Mouse (Mus musculus) layer of hippocampus, adult 9-10 months (tissue): ENCODE results near the gene Nup210.
A peak's percentile ranks its signal among the peaks of the same experiment; 100 is the strongest.

ENCODE experiments used
- DNase-seq: peaks from one replicate; pipeline ENCODE4 v3.0.0; 2022; ENCODE audit warnings: low spot score

Gene Nup210

GRCm38 (mm10) chr6:91116244-91117145, at the start of gene Nup210:
Nup210 (minus strand) TSS chr6:91116829.
- DNase-seq: peak; percentile 82

GRCm38 (mm10) chr6:91165210-91165609, 48.6 kb upstream of the Nup210 start:
- DNase-seq: peak; percentile 90

GRCm38 (mm10) chr6:91164584-91164983, 48.0 kb upstream of the Nup210 start:
- DNase-seq: no peak

- no peak for DNase-seq
Observed at GRCm38 (mm10) chr6:91163195-91163911, 46.7 kb upstream of the Nup210 start.

- DNase-seq: no peak
Observed at GRCm38 (mm10) chr6:91162314-91162713, 45.7 kb upstream of the Nup210 start.

- DNase-seq: no peak
Observed at GRCm38 (mm10) chr6:91161506-91162235, 45.0 kb upstream of the Nup210 start.

- no peak for DNase-seq
Observed at GRCm38 (mm10) chr6:91160976-91161375, 44.3 kb upstream of the Nup210 start.

- no peak for DNase-seq
Observed at GRCm38 (mm10) chr6:91160399-91160798, 43.8 kb upstream of the Nup210 start.

GRCm38 (mm10) chr6:91159047-91159446, 42.4 kb upstream of the Nup210 start:
- no peak for DNase-seq

GRCm38 (mm10) chr6:91157237-91157570, 40.6 kb upstream of the Nup210 start:
- DNase-seq: no peak

- DNase-seq: peak; percentile 74
Observed at GRCm38 (mm10) chr6:91156554-91157236, 40.1 kb upstream of the Nup210 start, which contains the start of gene Hdac11. Hdac11 (plus strand) TSS chr6:91156665.

GRCm38 (mm10) chr6:91156062-91156461, 39.4 kb upstream of the Nup210 start:
- no peak for DNase-seq

- no peak for DNase-seq
Observed at GRCm38 (mm10) chr6:91155286-91155685, 38.7 kb upstream of the Nup210 start.

GRCm38 (mm10) chr6:91154685-91155084, 38.1 kb upstream of the Nup210 start:
- no peak for DNase-seq

GRCm38 (mm10) chr6:91153549-91154064, 37.0 kb upstream of the Nup210 start:
- DNase-seq: no peak

- DNase-seq: no peak
Observed at GRCm38 (mm10) chr6:91152892-91153548, 36.4 kb upstream of the Nup210 start.

GRCm38 (mm10) chr6:91147152-91147770, 30.6 kb upstream of the Nup210 start:
- DNase-seq: no peak

GRCm38 (mm10) chr6:91146443-91147151, 30.0 kb upstream of the Nup210 start:
- DNase-seq: no peak

GRCm38 (mm10) chr6:91145572-91145971, 28.9 kb upstream of the Nup210 start:
- no peak for DNase-seq

GRCm38 (mm10) chr6:91145056-91145455, 28.4 kb upstream of the Nup210 start:
- DNase-seq: no peak
